Mouse (Mus musculus): ENCODE measurements around the gene Ctcfl.

Gene Ctcfl

GRCm38 (mm10) chr2:173083106-173083505, 36.2 kb downstream of the Ctcfl start:
- no peak for DNase-seq (ENCODE audit: low read depth)

- DNase-seq (ENCODE audit: low read depth), result peak; percentile 75
Observed at GRCm38 (mm10) chr2:173082706-173083105, 36.6 kb downstream of the Ctcfl start.

GRCm38 (mm10) chr2:173080785-173081241, 38.5 kb downstream of the Ctcfl start:
- DNase-seq (ENCODE audit: low read depth), result peak; percentile 86

GRCm38 (mm10) chr2:173079766-173080549, 39.4 kb downstream of the Ctcfl start:
- DNase-seq (ENCODE audit: low read depth), result no peak

- peak; percentile 26 for DNase-seq (ENCODE audit: low read depth)
Observed at GRCm38 (mm10) chr2:173076921-173077320, 42.4 kb downstream of the Ctcfl start.

- DNase-seq (ENCODE audit: low read depth), result no peak
Observed at GRCm38 (mm10) chr2:173073666-173074065, 45.7 kb downstream of the Ctcfl start.

GRCm38 (mm10) chr2:173072948-173073347, 46.4 kb downstream of the Ctcfl start:
- no peak for DNase-seq (ENCODE audit: low read depth)

GRCm38 (mm10) chr2:173064864-173065263, 54.5 kb downstream of the Ctcfl start:
- DNase-seq (ENCODE audit: low read depth), result no peak

GRCm38 (mm10) chr2:173063219-173063618, 56.1 kb downstream of the Ctcfl start:
- peak; percentile 77 for DNase-seq (ENCODE audit: low read depth)

- DNase-seq (ENCODE audit: low read depth), result peak; percentile 55
Observed at GRCm38 (mm10) chr2:173061443-173062351, 57.6 kb downstream of the Ctcfl start.

- no peak for DNase-seq (ENCODE audit: low read depth)
Observed at GRCm38 (mm10) chr2:173060450-173060849, 58.9 kb downstream of the Ctcfl start.

GRCm38 (mm10) chr2:173058263-173058662, 61.1 kb downstream of the Ctcfl start:
- no peak for DNase-seq (ENCODE audit: low read depth)

- no peak for DNase-seq (ENCODE audit: low read depth)
Observed at GRCm38 (mm10) chr2:173057623-173058022, 61.7 kb downstream of the Ctcfl start.

GRCm38 (mm10) chr2:173056882-173057315, 62.4 kb downstream of the Ctcfl start:
- peak; percentile 53 for DNase-seq (ENCODE audit: low read depth)

- DNase-seq (ENCODE audit: low read depth), result peak; percentile 69
Observed at GRCm38 (mm10) chr2:173056303-173056881, 62.9 kb downstream of the Ctcfl start.

- DNase-seq (ENCODE audit: low read depth), result peak; percentile 84
Observed at GRCm38 (mm10) chr2:173053846-173054245, 65.5 kb downstream of the Ctcfl start.

- DNase-seq (ENCODE audit: low read depth), result no peak
Observed at GRCm38 (mm10) chr2:173052881-173053280, 66.4 kb downstream of the Ctcfl start.

GRCm38 (mm10) chr2:173050604-173051382, 68.5 kb downstream of the Ctcfl start:
- no peak for DNase-seq (ENCODE audit: low read depth)

GRCm38 (mm10) chr2:173049817-173050216, 69.5 kb downstream of the Ctcfl start:
- DNase-seq (ENCODE audit: low read depth), result no peak

- DNase-seq (ENCODE audit: low read depth), result no peak
Observed at GRCm38 (mm10) chr2:173049231-173049630, 70.1 kb downstream of the Ctcfl start.

GRCm38 (mm10) chr2:173048041-173048745, 71.1 kb downstream of the Ctcfl start:
- no peak for DNase-seq (ENCODE audit: low read depth)

All from naive thymus-derived CD4-positive, alpha-beta T cell, adult 2 months (primary cell).